Mouse (Mus musculus) urinary bladder, postnatal 25 days (tissue): Measurements from ENCODE around the gene Hsf5.

Source experiments
- DNase-seq: peaks from one replicate; pipeline ENCODE4 v3.0.0; 2022; ENCODE audit warnings: low spot score

Hsf5 gene

DNA sequence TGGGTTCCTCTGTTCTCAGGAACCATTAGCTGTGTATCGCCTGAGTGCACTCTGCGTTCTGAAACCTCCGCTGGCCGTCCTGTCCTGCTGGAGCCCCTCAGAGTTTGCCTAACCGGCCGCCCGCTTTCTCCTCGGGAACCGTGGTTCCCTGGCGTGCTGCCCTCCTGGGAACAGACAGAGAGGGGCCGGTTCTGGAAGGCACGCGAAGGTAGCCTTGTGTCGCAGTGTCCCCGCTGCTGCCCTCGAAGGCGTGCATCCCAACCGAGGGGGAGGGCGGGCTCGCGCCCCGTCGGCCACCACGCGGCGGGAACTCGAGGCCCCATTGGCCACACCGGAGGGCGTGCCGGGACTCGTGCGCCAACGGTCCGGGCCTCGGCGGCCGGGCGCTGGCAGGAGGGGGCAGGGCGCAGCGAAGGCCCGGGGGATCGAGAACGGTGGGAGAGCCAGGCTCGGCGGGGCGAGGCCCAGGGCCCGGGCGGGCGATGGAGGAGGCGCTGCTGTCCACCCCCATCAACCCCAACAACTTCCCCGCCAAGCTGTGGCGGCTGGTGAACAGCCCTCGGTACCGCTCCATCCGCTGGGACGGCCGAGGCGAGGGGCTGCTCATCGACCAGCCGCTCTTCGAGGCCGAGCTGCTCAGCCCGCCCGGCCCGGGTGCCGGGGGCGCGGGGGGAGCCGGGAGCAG lies at the start of gene Hsf5:
Gene Hsf5, plus strand, starts transcription at position 375 of the 685 bp plus-strand sequence.
- no peak for DNase-seq

DNA sequence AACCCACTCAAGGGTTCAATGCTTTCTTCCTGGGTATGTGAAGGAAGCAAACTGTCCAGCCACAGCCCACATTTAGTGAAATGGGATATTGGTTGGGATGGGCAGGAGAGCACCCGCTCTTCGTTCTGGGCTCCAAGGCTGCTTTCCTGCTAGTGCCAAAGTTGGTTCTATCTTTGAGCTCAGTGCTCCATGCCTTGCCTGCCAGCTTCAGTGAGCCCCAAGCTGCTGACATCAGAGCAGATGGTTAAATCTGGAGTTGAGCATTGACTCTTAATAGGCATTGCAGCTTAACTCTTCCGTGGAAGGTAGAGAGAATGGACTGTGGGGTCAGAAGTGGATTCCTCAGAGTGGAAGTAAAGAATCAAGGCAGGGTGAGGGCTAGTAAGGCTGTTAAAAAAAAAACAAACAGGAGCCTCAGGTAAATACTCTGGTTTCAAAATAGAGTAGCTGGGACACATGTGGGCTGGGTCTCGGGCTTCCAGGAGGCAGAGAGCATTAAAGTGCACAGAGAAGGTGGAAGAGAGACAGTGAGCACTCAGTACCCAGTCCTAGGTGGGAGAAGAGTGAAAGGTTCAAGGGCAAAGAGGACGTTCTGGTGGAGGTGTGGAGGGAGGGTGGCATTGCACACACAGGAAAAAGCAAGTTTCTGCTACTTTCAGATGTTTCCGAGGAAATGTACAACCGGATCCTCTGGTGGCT lies 48.6 kb upstream of the Hsf5 start, which contains the start of gene Sept4:
Gene Sept4, plus strand, starts transcription at position 649 of the 699 bp plus-strand sequence.
- no peak for DNase-seq

DNA sequence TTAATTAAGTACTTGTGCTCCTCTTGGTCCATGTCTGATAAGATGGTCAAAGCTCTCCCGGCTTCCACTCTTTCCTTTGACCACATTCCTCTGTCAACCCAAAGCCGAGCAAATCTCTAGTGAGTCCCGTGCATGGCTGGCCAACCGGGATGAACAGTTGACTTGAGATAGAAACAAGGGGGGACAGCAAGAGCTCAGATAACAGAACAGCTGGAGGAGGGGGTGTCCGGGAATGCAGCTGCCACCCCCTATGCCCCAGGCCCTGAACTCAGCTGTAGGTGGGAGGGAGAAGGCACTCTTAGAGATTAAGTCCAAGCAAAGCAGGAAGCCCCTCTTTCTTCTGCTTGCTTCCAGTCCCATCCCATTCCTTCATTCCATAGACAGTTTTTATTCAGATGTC lies 46.2 kb upstream of the Hsf5 start:
- DNase-seq, result no peak

DNA sequence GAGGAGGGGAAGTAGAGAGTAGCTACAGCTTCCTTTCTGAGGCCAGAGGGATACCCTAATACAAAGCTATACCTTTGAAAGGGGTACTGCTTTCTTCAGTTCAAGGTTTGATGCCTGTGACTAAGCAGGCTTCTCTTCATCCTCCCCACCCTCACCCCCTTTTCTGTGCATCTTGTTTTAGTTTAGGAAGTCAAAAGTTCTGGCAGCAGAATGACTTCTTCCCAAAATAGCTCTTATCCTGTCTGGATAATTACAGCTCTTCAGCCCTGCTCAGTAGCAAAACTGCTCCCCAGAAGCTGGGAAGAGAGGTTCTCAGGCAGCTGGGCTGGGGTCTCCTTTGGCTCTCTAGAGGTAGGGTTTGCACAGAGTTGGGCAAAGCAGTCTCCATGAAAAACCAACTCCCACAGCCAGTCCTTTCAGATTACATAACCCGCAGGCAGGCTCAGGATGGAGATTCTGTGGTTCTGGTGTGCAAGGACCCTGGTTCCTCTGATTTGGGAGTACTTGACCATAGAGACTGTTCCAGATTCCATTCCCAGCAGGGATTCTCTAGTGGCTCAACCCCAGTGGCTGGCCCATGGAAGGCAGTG lies 45.5 kb upstream of the Hsf5 start:
- DNase-seq, result no peak

- DNase-seq, result no peak
Observed at GRCm38 (mm10) chr11:87573751-87574150, 43.2 kb upstream of the Hsf5 start.

GRCm38 (mm10) chr11:87574520-87575180 lies 42.3 kb upstream of the Hsf5 start:
- no peak for DNase-seq

- DNase-seq, result no peak
Observed at GRCm38 (mm10) chr11:87577601-87578248, 39.2 kb upstream of the Hsf5 start.

DNA sequence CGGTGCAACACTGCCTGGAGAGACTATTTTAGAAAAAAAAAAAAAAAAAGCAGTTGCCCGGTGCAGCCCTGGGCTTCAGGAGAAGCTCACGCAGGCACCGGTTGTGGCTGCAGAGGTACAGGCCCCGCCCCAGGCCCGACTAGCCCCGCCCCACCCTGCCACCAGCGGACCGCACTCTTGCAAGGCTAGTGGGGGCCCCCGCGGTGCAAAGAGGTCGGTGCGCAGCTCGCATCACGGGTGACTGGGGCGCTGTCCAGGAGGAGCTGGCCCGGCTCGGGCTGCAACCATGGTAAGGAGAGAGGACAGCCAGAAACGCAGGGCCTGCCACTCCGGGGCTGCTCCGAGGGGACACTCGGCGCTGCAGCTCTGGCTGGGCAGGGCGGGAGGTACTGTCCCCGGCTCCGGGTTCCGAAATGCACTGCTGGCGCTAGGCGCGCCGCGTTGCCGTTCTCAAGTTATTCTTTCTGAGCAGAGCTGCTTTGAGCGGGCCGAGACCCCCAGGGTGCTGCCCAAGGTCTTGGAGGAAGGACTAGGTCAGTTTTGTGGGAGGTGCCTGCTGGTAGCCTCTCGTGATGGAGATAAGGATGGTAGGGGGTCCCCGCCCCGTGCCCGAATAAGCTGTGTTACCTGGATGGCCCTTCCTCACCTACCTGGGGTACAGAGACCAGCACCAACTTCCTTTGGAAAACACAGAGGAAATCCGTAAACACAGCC lies 38.6 kb upstream of the Hsf5 start:
- no peak for DNase-seq

- DNase-seq, result no peak
Observed at GRCm38 (mm10) chr11:87578963-87579601, 37.9 kb upstream of the Hsf5 start.

DNA sequence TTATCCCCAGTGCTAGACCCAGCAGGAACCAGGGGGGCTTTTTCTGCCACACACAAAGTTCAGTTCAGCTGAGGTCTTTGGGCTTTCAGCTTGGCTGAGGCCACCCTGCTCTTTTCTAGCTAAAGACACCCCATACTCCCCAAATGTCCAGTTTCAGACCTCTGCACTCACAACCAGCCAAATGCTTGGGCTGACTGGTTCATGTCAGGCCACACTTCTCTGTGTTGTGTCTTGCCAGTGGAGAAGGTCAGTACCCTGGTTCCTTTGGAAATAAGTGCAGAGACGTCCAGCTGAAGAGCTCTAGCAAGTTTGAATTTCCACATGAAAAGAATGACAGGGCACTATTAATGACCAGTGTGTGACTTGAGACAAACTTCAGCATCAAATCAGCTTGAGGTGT lies 37.3 kb upstream of the Hsf5 start:
- no peak for DNase-seq

DNA sequence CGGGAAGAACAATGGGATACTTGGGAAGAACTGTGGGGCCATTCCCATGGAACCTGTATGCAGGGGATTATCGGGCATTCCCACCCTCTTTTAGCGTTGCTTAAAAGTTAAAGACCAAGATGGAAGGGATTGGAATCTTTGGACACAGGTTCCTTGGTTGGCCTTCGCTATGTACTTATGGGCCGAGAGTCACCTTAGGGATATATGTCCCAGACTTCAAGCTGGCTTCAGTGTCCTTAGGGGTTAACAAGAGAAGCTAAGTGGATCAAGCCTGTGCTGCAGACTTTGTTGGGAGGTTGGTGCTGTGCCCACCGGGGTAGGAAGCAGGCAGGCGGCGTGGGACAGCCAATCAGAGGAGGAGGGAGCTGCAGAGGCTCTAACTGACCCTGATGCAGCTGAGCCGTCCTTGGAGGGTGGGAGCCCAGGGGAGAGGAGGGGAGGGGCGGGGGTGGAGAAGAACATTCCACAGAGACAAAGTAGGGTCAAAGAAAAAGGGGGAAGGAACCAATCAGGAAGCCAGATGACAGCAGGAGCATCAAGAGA lies 36.4 kb upstream of the Hsf5 start:
- no peak for DNase-seq

DNA sequence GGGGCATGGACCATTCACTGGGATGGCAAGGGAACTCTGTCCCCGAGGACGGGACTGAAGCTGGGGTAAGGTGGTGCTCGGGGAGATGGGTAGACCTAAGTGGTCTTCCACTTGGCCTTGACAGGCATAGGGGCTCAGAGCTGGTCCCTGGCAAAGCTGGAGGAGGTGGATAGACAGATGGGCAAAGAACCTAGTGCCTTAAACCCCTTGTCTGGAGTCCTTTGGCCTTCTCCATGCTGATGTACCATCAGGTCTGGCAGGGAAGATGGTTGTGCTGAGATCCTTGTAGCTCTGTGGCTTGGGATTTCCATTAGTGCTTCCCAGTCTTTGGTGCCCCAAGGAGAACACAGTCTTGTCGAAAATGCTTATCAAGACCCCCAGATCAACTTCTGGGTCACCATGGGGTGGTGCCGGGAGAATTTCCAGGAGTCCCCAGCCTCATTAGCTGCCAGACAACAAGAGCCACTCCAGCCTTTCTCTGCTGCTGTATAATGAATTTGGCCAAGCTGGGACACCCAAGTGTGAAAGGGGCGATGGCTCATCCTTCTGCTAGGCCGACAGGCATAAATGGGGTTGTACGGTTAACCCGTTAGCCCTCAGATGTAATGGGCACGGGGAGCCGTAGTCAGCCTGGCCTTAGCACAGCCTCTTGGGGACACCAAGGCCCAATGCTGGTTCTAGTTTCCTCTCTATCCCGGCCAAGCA lies 35.7 kb upstream of the Hsf5 start:
- DNase-seq, result no peak

- DNase-seq, result no peak
Observed at GRCm38 (mm10) chr11:87581933-87582710, 34.8 kb upstream of the Hsf5 start.

GRCm38 (mm10) chr11:87583291-87584034 lies 33.5 kb upstream of the Hsf5 start:
- no peak for DNase-seq

DNA sequence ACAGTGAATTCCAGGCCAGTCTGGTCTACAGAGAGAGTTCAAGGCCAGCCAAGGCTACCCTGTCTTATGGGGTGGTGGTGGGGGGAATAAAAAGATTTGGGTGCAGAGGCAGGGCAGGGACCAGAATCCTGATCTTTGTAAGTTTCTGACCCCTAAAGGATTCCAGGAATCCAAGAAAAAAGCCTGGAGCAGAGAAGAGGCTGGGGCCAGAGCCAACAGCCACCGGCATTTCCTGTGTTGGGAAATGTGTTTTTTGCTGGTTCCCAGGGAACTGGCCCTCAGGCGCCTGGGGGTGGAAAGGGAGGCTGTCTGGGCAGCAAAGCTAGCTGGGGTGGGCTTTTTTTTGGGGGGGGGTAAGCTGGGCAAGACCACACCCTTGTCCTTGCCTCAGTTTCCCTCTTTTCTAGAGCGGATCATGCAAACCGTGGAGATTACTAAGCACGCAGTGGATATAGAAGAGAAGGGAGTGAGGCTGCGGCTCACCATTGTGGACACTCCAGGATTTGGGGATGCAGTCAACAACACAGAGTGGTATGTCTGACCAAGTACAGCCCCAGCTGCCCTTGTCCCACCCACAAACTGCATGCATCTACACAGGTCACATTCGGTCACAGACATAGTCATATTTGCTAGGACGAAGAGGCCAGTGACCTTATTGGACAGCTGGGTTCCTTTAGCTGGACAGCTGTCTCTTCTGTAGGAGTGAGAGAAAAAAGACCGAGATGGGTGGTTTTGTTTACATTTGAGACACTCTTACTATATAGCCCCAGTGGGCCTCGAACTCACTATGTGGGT lies 32.1 kb upstream of the Hsf5 start:
- DNase-seq, result no peak

DNA sequence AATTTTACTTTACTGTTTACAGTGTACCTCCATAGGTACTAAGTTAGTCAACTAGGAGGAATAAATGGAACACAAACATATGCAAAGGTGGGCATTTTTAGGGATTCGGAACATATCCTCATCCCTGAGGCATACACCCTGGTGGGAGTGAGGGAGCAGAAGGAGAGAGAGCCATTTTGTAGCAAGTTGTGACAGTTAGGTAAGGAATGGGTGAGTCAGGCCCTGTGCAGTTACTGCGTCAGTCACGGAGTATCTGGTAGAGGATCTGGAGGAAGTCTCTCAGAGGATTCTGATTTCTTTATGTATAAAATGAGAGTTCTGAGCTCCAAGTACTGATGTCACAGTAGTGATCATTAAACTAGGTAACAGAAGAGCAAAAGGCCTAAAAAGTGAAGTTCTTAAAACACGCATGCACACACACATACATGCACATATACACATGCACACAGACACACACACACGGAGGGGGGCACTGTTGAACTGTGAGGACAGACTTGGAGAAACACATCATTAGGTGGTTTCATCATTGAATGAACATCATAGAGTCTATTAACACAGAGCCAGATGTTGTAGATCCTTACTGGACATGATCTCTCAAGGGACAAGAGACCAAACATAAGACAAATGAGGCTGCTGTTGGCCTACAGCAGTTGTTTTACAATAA lies 29.6 kb upstream of the Hsf5 start:
- no peak for DNase-seq

DNA sequence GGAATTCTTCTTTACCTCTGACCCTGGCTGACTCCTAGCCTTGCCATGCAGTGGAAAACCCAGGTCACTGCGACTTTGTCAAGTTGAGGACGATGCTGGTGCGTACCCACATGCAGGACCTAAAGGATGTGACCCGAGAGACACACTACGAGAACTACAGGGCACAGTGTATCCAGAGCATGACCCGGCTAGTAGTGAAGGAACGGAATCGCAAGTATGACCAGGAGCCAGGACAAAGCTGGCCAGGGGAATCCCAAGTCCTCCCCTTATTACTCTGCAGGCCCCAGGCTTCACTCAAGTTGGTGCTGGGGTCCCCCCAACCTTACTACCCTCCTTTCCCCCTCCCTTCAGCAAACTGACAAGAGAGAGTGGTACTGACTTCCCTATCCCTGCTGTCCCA lies 27.4 kb upstream of the Hsf5 start:
- no peak for DNase-seq
